Mouse (Mus musculus) retina, adult 2 months (tissue): Measurements from ENCODE around the gene Rhof.
A peak's percentile ranks its signal among the peaks of the same experiment; 100 is the strongest.

Experiments
- DNase-seq: peaks from one replicate; pipeline ENCODE4 v3.0.0-alpha.2; 2012; ENCODE audit warnings: low read depth, low spot score

The Rhof gene

DNA sequence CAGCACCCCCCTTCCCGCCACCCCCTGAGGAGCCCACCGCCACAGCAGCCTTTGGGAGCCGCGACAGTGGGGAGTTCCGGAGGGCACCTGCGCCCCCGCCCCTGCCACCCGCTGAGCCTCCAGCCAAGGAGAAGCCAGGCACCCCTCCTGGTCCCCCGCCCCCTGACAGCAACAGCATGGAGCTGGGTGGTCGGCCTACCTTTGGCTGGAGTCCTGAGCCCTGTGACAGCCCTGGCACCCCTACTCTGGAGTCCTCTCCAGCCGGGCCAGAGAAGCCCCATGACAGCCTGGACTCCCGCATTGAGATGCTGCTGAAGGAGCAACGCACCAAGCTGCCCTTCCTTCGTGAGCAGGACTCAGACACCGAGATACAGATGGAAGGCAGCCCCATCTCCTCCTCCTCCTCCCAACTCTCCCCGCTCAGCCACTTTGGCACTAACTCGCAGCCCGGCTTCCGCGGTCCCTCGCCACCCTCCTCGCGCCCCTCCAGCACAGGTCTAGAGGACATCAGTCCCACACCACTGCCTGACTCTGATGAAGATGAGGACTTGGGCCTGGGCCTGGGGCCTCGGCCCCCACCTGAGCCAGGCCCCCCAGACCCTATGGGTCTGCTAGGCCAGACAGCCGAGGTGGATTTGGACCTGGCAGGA is 15.7 kb upstream of the Rhof start:
- DNase-seq: no peak

DNA sequence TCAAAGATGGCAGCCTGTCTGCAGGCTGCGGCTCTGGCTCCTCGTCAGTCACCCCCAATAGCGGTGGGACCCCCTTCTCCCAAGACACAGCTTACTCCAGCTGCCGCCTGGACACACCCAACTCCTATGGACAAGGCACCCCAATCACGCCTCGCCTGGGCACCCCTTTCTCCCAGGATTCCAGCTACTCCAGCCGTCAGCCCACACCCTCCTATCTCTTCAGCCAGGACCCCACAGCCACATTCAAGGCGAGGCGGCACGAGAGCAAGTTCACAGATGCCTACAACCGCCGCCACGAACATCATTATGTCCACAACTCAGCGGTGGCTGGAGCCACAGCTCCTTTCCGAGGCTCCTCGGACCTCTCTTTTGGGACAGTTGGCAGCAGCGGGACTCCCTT is 15.1 kb upstream of the Rhof start:
- DNase-seq: no peak

DNA sequence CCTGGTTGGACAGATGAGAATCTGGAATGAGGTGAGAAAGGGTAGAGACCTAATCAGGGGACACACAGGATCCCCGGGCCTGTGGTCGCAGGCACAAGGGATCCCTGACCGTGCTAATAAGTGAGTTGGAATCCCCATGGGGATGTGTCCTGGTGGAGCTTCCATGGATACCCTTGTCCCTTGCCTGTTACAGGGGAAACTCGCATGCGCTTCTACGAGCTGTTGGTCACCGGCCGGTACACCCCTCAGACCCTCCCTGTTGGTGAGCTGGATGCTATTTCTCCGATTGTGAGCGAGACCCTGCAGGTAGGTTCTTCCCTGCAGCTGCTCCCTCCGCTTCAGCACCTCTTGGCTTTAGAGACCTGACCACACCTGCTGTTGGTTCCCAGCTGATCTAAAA is 13.9 kb upstream of the Rhof start:
- no peak for DNase-seq

DNA sequence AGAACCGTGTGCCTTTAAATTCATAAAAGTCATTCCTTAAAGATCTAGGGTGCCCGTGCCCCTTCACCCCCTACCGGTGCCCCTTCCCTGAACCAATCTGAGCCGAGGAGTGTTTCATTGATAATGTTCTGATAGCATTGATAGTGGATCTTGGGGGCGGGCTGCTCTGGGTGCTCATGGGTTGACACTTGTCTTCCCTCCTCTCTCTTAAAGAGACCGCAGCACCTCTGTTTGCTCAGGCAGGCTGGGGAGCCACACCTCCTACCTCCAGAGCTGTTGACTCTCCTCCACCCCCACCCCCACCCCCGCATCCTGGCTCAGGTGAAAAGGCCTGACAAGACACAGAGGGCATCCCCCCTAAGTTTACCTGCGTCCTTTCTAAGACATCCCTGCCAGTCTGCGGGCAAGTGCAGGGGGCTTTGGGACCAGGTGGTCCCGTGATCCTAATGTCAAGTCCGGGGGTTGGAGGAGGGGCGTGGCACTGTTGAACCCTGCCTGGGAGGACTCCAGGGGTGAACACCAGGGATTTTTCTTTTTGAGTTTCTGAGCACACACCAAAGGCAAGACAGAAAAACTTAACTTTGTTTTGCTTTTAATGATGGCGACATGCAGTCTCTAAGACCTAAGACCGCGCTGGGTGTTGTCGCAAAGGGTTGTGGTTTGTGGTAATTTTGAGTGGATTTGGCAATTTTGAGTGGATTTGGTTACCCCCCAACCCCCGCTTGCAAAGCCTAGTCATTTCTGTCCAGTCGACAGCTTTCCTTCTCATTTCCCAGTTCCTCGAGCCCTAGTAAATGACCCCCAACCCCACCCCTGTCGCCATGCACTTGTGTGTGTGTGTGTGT is 12.5 kb upstream of the Rhof start:
- DNase-seq: no peak

DNA sequence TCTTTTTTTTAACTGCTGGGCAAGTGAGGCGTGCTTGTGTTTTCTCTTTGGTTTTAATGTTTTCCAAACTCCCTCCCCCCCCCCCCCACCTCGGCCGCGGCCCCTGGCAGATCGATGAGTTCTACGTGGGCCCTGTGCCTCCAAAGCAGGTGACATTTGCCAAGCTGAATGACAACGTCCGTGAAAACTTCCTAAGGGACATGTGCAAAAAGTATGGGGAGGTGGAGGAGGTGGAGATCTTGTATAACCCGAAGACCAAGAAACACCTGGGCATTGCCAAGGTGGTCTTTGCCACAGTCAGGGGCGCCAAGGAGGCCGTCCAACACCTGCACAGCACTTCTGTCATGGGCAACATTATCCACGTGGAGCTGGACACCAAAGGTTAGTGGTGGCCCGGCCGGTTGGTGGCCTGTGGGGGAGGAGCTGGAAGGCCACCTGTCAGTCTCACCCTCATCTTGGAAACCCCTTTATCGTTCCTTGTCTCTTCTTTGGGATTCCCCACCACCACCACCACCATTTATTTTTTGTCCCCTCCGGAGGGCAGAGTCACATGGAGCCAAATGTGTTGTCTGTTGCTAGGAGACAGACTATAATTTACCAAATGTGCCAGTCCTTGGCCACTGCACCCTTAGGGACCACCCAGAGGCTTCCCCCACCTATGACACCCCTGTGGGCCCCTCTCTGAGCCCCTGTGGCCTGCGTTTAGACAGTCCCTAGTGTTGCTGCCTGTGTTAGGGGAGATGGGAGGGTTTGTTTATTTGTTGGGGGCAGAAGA is 11.7 kb upstream of the Rhof start:
- DNase-seq: no peak

DNA sequence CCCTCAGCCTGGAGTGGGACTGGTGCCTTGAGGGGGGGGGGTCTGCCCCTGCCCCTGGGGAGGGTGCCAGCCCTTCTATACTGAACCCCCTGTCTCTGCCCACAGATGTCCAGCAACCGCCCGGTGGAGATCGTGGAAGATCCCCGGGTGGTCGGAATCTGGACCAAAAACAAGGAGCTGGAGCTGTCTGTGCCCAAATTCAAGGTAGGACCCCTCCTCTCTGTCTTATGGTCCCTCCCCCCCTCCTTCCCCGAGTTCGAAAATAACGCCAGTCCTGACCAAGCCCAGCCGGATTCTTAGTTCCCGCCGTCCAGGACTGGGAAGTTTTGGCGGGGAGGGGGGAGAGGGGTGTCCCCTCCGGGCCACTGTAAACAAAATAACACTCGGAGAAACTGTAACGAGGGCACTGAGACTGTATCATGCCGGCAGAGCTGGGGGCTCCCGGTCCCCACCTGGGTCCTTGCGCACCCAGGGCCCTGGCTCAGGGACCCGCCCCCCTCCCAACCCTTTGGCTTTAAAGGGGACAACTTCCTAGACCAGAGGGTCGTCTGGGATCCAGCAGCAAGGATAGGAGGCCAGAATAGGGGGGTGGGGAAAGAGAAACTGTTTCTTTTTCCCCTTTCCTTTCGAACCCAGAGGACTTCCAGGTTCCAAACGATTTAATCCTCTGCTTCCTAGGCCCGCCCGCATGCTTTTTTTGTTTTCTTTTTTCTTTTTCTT is 10.9 kb upstream of the Rhof start:
- no peak for DNase-seq

DNA sequence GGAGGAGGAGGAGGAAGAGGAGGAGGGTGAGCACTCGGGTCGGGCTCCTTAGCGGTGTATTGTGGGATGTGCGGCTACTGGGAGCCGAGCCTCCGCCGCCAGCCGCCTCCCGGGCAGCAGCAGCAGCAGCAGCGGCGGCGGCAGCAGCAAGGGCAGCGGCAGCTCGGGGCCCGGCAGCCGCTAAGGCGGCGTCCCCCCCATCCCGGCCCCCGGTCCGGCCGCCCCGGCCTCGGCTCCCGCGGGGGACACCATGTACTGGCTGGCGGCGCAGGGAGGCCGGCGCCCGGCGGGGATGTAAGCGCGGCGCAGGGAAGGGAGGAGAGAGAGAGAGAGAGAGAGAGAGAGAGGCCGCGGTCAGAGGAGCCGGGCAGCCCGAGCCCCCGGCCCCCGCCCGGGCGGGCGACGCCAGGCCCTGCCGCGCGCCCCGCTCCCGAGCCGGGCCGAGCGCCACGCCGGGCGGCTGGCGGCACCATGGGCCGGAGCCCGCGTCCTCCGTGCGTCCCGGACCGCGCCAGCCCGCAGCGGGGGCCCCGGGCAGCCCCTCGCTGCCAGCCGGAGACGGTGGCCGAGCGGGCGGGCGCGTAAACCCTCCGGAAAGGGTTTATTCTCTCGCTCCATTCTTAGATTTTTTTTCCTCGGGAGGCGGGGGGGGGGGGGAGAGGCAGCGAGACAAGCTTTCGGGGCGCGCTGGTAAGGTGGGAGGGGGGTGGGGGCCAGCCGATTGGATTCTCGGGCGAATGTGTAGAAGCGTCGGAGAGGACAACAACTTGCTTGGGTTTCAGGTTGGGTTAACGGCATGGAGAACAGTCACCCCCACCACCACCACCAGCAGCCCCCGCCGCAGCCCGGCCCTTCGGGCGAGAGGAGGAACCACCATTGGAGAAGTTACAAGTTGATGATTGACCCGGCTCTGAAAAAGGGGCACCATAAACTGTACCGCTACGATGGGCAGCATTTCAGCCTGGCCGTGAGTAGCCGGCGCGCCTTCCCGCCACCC is 10.0 kb upstream of the Rhof start, which contains the start of gene Setd1b:
Gene Setd1b (plus strand): TSS at position 33 of the 997 bp plus-strand sequence.
- DNase-seq: no peak

DNA sequence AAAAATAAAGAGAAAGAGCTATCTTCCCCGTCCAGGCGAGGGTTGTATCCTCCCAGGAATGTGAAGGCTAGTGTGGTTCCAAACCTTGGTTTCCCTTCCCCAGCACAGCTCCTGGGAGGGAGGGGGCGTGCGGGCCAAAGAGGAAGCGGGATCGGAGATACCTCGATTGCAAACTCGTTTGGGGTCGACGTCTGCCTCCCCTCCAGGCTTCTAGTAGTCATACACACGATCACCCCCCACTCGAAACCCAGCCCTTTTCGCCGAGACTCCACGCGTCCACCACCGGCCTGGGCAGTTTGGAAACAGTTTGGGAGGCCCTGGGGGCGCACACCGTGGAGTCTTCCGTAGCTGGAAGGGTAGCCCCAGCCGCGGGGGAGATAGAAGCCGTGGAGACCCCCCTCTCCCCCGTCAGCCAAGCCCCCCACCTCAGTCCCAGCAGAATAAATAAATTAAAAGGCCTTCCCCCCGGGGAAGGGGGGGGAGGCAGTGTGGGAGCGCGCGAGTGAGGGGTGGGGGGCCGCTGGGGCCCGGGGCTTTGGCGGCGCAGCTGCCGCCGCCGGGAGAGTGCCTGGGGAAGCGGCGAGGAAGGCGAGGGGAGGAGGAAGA is 9.2 kb upstream of the Rhof start:
- DNase-seq: no peak

DNA sequence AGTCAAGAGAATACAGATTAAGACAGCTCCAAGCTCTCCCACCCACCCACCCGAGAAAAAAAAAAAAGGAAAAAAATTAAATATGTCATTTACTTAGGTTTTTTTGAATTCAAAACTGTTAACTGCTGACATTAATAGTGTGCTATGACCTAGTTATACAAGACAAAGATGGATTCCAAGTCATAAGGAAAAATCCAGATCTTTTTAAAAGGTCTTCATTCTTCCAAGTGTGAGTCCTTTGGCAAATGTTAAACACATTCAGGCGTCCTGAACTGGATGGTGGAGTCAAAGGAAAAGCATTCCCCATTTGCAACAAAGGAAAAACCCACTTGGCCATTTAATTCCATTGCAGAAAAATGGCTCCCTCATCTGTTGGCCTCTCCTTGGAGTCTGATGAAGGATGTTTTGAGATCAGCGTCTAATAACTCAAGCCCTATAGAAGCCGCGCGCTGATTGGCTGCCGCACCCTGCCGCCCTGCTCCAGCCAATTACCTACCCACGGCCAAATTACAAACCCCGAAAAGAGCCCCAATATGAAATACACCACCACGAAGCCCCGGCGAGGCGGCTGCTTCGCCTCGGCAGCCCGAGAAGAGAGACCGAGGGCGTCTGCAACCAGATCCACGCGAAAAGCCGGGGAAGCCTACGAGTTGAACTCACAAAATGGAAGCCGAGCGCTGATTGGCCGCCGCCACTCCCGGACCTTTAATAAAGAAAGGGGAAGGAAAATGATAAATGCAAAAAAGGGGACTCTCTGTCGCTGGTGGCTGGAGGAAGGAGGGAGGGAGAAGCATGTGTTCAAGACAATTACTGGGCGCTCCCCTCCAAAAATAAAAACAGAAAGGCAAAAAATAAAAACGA is 8.4 kb upstream of the Rhof start:
- DNase-seq: peak; percentile 90

DNA sequence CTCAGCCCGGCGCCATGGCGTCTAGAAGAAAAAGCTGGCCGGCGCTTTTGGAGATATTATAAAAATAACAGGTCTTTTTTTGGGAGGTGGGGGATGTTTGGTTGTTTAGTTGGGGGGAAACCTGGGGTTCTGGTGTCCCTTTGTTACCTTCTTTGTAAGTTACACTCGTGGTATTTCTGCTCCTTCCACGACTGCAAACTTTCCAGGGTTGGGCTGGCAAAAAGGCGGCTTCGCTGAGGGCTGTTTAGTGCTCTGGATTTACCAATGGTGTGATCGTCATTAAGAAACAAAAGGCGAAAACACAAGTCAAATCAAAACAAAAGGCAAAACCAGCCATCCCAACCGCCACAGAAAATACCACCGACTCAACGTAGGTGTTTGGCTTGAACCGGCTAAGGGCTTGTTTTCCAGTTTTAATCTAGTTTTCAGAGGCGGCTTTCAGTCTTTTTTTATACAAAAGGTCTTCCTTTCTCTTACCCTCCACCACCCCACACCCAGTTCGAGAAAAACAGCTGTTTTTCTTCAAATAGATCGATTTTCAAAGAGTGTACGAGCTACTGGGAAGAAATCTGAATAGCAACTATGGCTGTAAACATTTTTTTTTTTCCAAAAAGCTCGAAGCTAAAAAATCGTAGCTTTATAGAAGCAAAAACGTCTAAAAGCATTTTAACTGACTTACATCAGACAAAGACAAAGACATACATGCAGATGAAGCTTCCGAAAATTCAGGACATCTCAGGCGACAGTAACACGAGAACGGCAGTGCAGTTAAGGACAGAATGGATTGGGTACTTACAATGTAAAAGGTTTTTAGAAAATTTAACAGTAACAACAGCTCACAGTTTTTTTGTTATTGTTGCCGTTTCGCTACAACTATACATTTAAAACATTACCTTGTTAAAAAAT is 7.5 kb upstream of the Rhof start:
- DNase-seq: no peak

DNA sequence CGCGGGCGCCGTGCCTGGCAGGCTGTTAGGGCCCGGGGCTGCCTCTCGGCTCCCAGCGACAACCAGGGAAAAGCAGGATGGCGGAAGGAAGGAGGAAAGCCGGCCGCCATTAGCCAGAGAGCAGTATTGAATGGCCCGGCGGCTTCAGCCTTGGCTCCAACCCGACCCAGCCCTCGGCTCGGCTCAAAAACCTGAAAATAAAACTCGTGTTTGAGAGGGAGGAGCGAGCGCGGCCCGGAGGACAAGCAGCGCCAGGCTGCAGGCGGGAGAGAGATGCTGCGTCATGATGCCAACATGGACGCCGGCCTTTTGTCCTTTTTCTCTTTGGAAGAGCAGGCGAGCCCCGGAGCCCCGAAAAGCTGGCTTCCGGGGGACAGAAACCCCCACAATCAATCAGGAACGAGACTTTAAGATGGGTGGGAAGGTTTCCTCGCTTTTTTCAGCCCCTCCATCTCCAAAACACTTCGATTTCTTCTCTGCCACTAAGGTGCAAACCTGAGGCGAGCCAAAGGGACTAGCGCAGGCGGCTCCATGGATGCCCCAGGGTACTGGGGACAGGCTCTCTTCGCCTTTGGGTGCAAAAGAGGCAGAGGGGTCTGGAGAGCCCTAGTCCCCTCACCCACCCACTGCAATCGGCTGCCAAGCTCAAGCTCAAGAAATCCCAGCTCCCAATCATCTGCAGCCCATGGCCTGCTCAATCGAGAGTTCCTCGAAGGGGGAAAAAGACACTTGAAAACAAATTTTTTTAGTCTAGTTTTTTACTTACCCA is 6.6 kb upstream of the Rhof start:
- no peak for DNase-seq

DNA sequence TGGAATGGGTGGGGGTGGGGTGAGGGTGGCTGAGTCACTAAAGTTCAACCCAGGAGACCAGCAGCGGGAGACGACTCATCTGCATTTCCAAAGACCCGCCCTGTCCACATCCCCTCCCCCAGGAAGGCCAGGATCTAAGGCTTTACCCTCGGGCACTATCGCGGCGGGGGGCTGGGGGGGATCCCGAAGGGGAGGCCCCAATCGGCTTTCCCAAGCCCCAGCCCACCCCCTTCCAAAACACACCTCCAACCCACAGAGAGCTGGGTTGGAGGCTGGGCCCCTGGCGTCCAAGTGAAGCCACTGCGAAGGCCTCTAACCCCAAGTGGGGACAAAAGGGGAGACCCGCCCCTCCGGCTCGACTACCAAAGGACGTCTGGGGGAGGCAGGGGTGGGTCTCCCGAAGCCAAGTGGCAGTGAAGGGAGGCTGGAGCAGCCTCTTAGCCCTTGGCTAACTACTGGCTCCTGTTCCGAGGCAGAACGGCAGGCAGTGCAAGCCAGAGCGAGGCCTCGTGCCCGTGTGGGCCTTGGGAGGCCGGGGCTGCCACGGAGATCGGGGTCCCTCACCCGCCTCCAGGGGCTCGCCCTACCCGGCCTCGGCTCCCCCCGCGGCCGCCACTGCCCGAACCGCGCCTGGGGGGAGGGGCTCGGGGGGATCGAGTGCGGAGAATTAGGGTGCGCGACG is 5.9 kb upstream of the Rhof start:
- DNase-seq: no peak

DNA sequence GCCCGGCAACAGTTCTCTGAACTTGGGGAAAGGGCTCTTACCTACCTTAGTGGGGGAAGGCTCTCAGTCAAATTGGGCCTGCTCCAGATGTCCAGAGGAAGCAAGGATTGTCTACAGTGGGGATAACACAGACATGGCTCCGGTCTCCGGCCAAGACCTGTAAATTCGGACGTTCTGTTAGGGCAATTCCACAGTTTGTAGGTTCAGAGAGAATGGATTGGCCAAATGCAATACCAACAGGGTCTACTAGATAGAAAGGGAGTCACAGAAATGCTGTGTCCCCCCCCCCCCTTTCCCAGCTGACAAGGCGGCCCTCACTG is 5.4 kb upstream of the Rhof start:
- DNase-seq: no peak

DNA sequence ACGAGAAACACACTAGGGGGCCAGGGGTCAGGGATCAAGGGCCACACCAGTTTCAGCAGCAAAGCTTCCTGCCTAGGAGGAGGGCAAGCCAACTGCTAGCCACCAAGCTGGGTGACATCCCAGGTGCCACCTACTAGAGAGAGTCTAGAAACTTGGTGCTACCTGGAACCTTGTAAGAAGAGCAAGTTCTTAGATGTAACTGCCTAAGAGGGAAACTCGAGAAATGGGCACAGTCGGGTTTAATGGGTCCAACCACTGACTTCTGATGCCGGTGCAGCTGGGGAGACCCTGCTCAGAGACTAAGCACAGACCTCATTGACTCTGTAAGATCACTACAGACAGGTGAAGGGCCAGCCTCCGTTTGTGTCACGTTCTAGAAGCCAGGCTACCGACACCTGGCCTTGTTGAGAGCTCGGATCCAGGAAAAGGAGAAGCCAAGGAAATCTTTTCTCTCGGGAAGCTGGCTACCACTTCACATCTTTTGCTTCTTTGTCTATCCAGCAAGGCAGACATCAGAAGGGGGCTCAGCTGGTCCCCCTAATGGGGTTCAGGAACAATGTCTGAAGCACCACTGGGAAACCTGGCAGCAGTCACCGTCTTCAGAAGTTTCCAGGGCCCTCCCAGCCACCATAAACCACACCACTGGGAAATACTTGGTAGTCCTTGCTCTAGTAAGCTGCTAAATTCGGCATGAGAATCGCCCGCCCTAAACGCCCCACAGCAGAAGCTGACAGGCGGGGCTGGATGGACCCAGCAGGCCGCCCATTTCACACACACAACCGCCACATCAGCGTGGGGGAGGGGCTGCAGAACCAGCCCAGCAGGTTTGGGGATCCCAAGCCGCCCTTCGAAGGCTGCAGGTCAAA is 4.8 kb upstream of the Rhof start:
- no peak for DNase-seq

DNA sequence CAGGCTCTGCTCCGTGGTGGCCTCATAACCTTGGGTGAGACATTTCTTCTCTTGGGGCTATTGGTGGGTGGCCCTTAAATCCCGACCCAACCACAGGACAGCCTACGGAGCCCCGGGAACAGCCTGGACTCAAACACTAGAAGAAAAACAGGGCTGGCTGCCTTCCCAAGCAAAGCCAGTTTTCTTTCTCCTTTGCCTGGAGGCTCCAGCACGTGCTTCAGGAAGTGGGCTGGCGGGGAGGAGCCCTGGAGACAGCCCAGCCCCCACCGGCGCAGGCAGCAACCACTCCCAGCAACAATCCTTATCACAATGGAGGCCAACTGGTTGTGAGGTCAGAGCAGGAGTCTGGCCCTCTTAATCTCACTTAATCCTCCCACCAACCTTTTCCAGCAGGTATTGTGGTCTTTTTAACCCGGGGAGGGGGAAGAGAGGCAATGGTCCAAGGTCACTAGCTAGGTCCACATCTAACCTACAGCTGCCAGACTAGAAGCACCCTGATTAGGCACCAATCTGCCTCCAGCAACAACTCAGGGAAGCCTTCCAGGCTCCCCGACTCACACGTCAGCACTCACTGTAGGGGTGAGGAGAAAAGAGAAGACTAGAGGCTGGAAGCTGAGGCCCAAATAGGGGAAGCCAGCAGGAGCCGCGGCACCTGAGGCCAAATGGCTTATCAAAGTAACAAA is 4.0 kb upstream of the Rhof start:
- no peak for DNase-seq
